Mouse (Mus musculus) kidney, adult 2 months (tissue): ENCODE measurements at regions not wholly inside any gene's neighbourhood (a gene's known extent, or its start where the extent isn't known, plus 50 kb on each side); places are given as distances from the start of the nearest gene placed in this dataset.

ENCODE experiments used
- DNase-seq: peaks from one replicate; pipeline ENCODE4 v3.0.0; 2021
- H3K27ac ChIP-seq: fragments of 200-500 bp; 2 replicates; pipeline ENCODE4 v1.5.1; 2012; ENCODE audit warnings: low read depth, low read length, control low read depth, inconsistent platforms; ENCODE audit not compliant: insufficient read depth
- H3K27me3 ChIP-seq: fragments of 200-500 bp; replicated peaks from 2 replicates; pipeline ENCODE4 v1.6.1; 2012; ENCODE audit warnings: mild to moderate bottlenecking, moderate library complexity, low read length, inconsistent platforms; ENCODE audit not compliant: control insufficient read depth, insufficient read depth
- H3K36me3 ChIP-seq: fragments of 200-500 bp; 2 replicates; pipeline ENCODE4 v1.6.1; 2012; ENCODE audit warnings: mild to moderate bottlenecking, moderate library complexity, low read length, inconsistent platforms; ENCODE audit not compliant: control insufficient read depth, insufficient read depth
- H3K4me1 ChIP-seq: fragments of 200-500 bp; 2 replicates; pipeline ENCODE4 v1.6.1; 2011; ENCODE audit warnings: low read length; ENCODE audit not compliant: control insufficient read depth, insufficient read depth
- H3K4me3 ChIP-seq: fragments of 200-500 bp; 2 replicates; pipeline ENCODE4 v1.5.1; 2011; ENCODE audit warnings: mild to moderate bottlenecking, low read depth, low read length, control low read depth; ENCODE audit not compliant: insufficient read depth
- CTCF ChIP-seq: fragments of 200-500 bp; conservative IDR thresholded peaks from 2 replicates; pipeline ENCODE4 v1.5.1; 2011; ENCODE audit warnings: low read depth, mild to moderate bottlenecking, control low read depth, low read length, moderate library complexity, mixed read lengths; ENCODE audit not compliant: insufficient read depth, insufficient read length
- POLR2A ChIP-seq: fragments of 200-500 bp; IDR thresholded peaks from one replicate; pipeline ENCODE4 v1.6.1; 2011; ENCODE audit warnings: low read depth, low read length, control low read depth
- WGBS: fragments of 180-500 bp; shearing (Covaris S2); methylation state at CpG from one replicate; pipeline ENCODE4 v1.1.7; 2018; 5-methylcytosine and 5-hydroxymethylcytosine counted together

DNA sequence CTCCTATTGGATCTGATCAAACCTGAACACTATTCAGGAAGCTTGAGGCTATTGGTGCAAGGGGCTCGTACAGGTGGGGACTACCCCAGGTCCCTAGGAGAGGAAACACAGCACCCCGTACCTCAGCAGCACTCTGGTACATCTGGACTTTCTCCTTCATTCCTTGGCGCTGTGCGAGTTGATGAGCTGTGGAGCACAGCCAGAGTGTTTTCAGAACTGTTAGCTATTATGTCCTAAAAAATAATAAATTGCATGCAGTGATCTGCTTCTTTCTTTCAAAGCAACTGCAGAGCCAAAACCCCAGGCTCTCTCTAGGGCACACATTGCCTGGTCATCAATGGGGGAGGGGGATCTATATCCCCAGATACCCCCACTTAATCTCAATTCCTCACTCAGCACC lies 122.6 kb downstream of the Gm12728 start:
- H3K27me3 ChIP-seq: no peaks in the 10 kb centered on the region
- no peak overlapping the region for H3K4me3 ChIP-seq
- no peak overlapping the region for H3K27ac ChIP-seq
- no peaks in the 10 kb centered on the region for H3K4me1 ChIP-seq
- no peaks in the 10 kb centered on the region for H3K36me3 ChIP-seq
- WGBS: 65% methylated on average over 4 of the region's 4 CpGs
- DNase-seq: no peak
- no peak for TF ChIP-seq POLR2A
- TF ChIP-seq CTCF: no peak

DNA sequence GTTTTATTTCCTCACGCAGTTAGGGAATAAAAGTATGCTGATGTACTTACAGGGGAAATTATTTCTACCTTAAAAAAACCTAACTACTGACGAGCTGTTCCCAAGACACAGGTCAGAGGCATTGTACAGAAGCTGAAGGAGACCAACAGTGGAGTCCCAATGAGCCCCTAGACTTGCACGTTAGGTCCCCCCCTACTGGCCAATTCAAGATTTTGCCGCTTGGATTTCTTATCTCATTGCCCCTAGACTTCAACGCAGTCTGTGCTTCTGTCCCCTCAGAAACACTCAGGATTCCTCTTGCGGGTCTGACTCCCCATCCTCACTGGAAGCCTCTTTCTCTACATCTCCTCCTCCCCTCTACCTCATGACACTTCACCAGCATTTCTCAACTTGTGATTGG lies 125.3 kb downstream of the Gm12728 start:
- Histone ChIP-seq H3K4me3 (no peak overlapping the region), H3K36me3 (no peaks in the 10 kb centered on the region), H3K27ac (no peak overlapping the region), H3K27me3 (no peaks in the 10 kb centered on the region), H3K4me1 (no peaks in the 10 kb centered on the region)
- 58% methylated on average over 6 of the region's 6 CpGs for WGBS
- TF ChIP-seq POLR2A (no peak), CTCF (peak; percentile 58)
- DNase-seq: peak; percentile 48

DNA sequence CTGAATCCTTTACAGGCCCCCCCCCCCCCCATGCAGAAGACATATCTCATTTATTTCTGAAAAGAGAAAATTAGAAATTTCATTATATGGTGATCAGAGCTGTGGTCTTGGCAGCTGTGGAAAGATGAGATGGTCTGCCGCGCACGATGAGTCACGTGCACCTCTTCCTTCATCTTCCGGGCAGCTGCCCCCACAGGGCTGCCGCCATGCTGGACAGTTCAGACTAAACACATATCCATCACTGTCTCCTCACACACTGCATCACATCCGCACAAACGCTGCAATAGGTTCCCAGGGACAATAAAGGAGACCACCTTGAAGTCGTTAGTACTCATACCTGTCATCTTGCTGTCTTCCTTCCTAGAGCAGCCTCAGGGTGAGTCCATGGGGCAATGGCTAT lies 126.6 kb downstream of the Gm12728 start:
- H3K36me3 ChIP-seq: no peaks in the 10 kb centered on the region
- H3K27ac ChIP-seq: no peak overlapping the region
- DNase-seq: no peak
- TF ChIP-seq POLR2A: no peak
- no peak for TF ChIP-seq CTCF
- 73% methylated on average over 9 of the region's 9 CpGs for WGBS
- H3K4me1 ChIP-seq: no peaks in the 10 kb centered on the region
- no peaks in the 10 kb centered on the region for H3K27me3 ChIP-seq
- no peak overlapping the region for H3K4me3 ChIP-seq

DNA sequence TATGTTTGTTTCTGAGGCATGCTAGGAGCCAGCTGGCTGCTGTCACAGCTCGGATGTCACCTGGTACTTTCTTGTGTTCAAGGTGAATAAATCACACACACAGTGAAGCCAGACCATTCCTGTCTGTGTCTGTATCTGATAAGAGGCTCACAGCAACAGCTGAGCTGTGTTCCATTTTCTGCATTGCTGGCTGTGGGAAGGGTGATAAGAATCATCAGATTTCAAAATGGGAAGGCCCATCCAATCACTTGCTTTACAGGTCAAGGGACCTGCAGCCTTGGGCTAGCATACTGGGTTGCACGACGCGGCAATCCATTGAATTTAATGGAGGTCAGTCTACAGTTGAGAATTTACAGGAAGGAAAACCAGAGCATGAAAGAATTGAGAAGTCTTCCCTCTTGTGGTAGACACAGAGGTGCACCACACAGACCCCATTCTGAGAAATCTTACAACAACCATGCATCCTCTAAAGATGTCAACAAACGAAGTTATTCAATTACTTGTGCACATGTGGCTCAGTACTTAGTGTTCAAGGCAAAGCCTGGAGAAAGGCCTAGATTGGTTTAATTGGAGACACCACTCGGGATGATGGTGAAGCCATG lies 135.2 kb downstream of the Gm12728 start:
- TF ChIP-seq CTCF: no peak
- Histone ChIP-seq H3K4me3 (no peak overlapping the region), H3K27ac (no peak overlapping the region), H3K36me3 (no peaks in the 10 kb centered on the region), H3K4me1 (no peaks in the 10 kb centered on the region; the same call in 1 of the 2 replicates), H3K27me3 (no peaks in the 10 kb centered on the region)
- DNase-seq: peak; percentile 32
- 45% methylated on average over 6 of the region's 6 CpGs for WGBS

DNA sequence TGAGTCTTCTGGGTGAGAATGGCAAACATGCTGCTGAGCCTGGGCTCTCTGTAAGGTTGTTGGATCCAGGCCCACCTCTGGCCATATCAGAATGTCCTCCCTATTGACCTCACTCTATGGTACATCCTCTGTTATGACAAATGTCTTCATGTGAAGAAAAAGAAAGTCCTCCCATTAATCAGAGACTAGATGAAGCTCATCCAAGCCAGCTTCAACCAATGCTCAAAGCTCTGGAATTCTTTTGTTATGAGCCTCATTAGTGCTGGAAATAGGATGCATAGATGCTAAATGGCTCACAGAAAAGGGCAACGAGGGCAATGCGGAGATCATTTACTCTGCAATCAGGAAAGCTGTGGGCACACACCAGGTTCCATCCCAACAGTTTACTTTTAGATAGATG lies 135.8 kb downstream of the Gm12728 start:
- WGBS: 93% methylated on average over 2 of the region's 2 CpGs
- no peak for DNase-seq
- no peak overlapping the region for H3K27ac ChIP-seq
- no peak overlapping the region for H3K4me3 ChIP-seq
- no peaks in the 10 kb centered on the region for H3K36me3 ChIP-seq
- no peaks in the 10 kb centered on the region; the same call in 1 of the 2 replicates for H3K4me1 ChIP-seq
- no peak for TF ChIP-seq CTCF
- TF ChIP-seq POLR2A: no peak
- H3K27me3 ChIP-seq: no peaks in the 10 kb centered on the region

DNA sequence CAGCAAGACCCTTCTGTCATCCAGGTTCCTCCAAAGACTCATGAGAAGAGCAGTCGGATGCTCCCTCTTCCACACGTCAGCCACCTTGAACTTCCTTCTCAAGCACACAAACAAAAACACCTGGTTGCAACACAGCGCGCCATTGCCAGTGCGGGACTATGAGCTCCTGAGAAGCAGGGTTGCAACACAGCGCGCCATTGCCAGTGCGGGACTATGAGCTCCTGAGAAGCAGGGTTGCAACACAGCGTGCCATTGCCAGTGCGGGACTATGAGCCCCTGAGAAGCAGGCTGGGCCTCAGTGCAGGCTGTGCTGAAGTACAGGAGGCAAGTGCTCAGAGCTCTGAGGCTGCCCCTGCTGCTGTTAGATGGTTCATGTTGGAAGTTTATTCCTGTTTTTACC lies 140.0 kb downstream of the Gm12728 start:
- no peak overlapping the region for H3K4me3 ChIP-seq
- no peak overlapping the region for H3K27ac ChIP-seq
- H3K27me3 ChIP-seq: no peaks in the 10 kb centered on the region
- no peaks in the 10 kb centered on the region for H3K36me3 ChIP-seq
- 96% methylated on average over 10 of the region's 10 CpGs for WGBS
- TF ChIP-seq CTCF: no peak
- TF ChIP-seq POLR2A: no peak
- H3K4me1 ChIP-seq: no peaks in the 10 kb centered on the region
- no peak for DNase-seq

DNA sequence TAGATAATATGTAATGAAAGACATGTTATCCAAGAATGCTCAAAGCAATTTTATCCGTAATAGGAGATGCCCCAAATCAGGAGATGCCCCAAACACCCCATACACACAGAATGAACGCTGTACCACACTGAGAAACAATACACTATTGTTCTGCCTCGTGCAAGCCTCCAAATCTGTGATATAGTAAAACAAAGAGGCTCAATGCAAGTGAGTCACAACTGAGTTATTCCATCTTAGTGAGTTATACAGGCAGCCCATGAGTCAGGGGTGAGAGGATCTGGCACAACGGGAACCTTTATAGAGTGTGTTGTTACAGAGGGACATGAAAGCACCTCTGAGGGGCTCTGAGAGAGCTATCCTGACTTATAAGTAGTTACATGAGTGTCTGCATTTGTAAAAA lies 145.3 kb downstream of the Gm12728 start:
- TF ChIP-seq POLR2A: no peak
- TF ChIP-seq CTCF: no peak
- DNase-seq: no peak
- WGBS: 72% methylated on average over 4 of the region's 4 CpGs

More for the DNA sequence above, 145.3 kb downstream of the Gm12728 start:
- Histone ChIP-seq H3K27me3 (no peaks in the 10 kb centered on the region), H3K4me3 (no peak overlapping the region), H3K27ac (no peak overlapping the region), H3K36me3 (no peaks in the 10 kb centered on the region), H3K4me1 (no peaks in the 10 kb centered on the region)
